Mouse (Mus musculus): ENCODE results near the gene Vwa3b.

- TF ChIP-seq CTCF (IDR thresholded peaks at IDR 0.05; ENCODE audit: borderline replicate concordance, insufficient read depth, low read depth, low read length) = no peak
- no peak for TF ChIP-seq POLR2A (IDR thresholded peaks at IDR 0.05; ENCODE audit: borderline replicate concordance, insufficient read depth, low read length)
Observed at GRCm38 (mm10) chr1:37060856-37061255, 34.5 kb downstream of the Vwa3b start.
